Mouse (Mus musculus): ENCODE measurements around the gene Kansl1l. TPM values are rescaled to one million over a fixed set of nuclear protein-coding genes. Genes with fewer than 3 reads are reported as not detected.
"Not testable (repeated sequence)": the region's sequence is repeated elsewhere in the genome, so short reads cannot be mapped to it uniquely, and the experiment has no call there.

Gene Kansl1l
- total RNA-seq, 2 experiments from 2014 or later, result 23.2 to 23.8 TPM

- no peak overlapping the region for H3K27ac ChIP-seq
- intact Hi-C loops (cut with DNase I), result loop anchor here (10.0 kb wide), 1 partner anchor 330 kb away; the partner anchor contains the start of gene Lancl1
- TF ChIP-seq CTCF (IDR thresholded peaks at IDR 0.05), result no peak
- no peak overlapping the region for H3K4me3 ChIP-seq
- DNase-seq, result no peak
Measured at GRCm38 (mm10) chr1:66704523-66704922, 112.8 kb downstream of the Kansl1l start.

- Histone ChIP-seq H3K27ac (no peak overlapping the region), H3K4me3 (no peak overlapping the region)
- TF ChIP-seq CTCF (IDR thresholded peaks at IDR 0.05), result no peak
- intact Hi-C loops (cut with DNase I), result loop anchor here (10.0 kb wide), 1 partner anchor 332 kb away; the partner anchor contains the start of gene Lancl1
- no peak for DNase-seq
Measured at GRCm38 (mm10) chr1:66702623-66703345, 114.6 kb downstream of the Kansl1l start.

- no peak for TF ChIP-seq CTCF (IDR thresholded peaks at IDR 0.05)
- Histone ChIP-seq H3K27ac (peak overlapping the region; percentile 90), H3K4me3 (peak overlapping the region; percentile 87)
- intact Hi-C loops (cut with DNase I), result loop anchor here (2.0 to 10.0 kb wide), 2 partner anchors 115 to 333 kb away; partner anchors contain the start of genes Kansl1l and Lancl1
- no peak for DNase-seq
Measured at GRCm38 (mm10) chr1:66701576-66701940, 115.8 kb downstream of the Kansl1l start.

GRCm38 (mm10) chr1:66700693-66701575 lies 116.4 kb downstream of the Kansl1l start, which contains the start of gene Rpe:
Rpe (plus strand) TSS chr1:66700831.
- Histone ChIP-seq H3K4me3 (peak within 1 kb of the TSS; percentile 87), H3K27ac (peak within 1 kb of the TSS; percentile 90)
- no peak for TF ChIP-seq CTCF (IDR thresholded peaks at IDR 0.05)
- DNase-seq, result peak; percentile 97
- intact Hi-C loops (cut with DNase I), result loop anchor here (2.0 to 10.0 kb wide), 2 partner anchors 116 to 334 kb away; partner anchors contain the start of genes Kansl1l and Lancl1

- intact Hi-C loops (cut with DNase I), result loop anchor here (2.0 to 10.0 kb wide), 2 partner anchors 117 to 335 kb away; partner anchors contain the start of genes Kansl1l and Lancl1
- TF ChIP-seq CTCF (IDR thresholded peaks at IDR 0.05), result no peak
- DNase-seq, result no peak
- peak overlapping the region; percentile 90 for H3K27ac ChIP-seq
- peak overlapping the region; percentile 87 for H3K4me3 ChIP-seq
Measured at GRCm38 (mm10) chr1:66700149-66700692, 117.1 kb downstream of the Kansl1l start.

GRCm38 (mm10) chr1:66699630-66700029 lies 117.7 kb downstream of the Kansl1l start:
- H3K27ac ChIP-seq, H3K4me3 ChIP-seq, DNase-seq: not testable (repeated sequence)
- intact Hi-C loops (cut with DNase I), result loop anchor here (2.0 to 10.0 kb wide), 2 partner anchors 117 to 335 kb away; partner anchors contain the start of genes Kansl1l and Lancl1

- H3K4me3 ChIP-seq, result no peak overlapping the region
- no peak for DNase-seq
Measured at GRCm38 (mm10) chr1:66695296-66695695, 122.1 kb downstream of the Kansl1l start.

GRCm38 (mm10) chr1:66694266-66694665 lies 123.1 kb downstream of the Kansl1l start:
- intact Hi-C loops (cut with DNase I), result no loop called here
- no peak for TF ChIP-seq CTCF (IDR thresholded peaks at IDR 0.05)
- Histone ChIP-seq H3K4me3 (no peak overlapping the region), H3K27ac (no peak overlapping the region)
- no peak for DNase-seq

More at GRCm38 (mm10) chr1:66695296-66695695, 122.1 kb downstream of the Kansl1l start:
- intact Hi-C loops (cut with DNase I), result no loop called here
- H3K27ac ChIP-seq, result no peak overlapping the region
- no peak for TF ChIP-seq CTCF (IDR thresholded peaks at IDR 0.05)

GRCm38 (mm10) chr1:66692780-66693392 lies 124.5 kb downstream of the Kansl1l start:
- DNase-seq, result no peak
- Histone ChIP-seq H3K27ac (no peak overlapping the region), H3K4me3 (no peak overlapping the region)
- intact Hi-C loops (cut with DNase I), result no loop called here
- TF ChIP-seq CTCF (IDR thresholded peaks at IDR 0.05), result no peak

- intact Hi-C loops (cut with DNase I), result no loop called here
- Histone ChIP-seq H3K4me3 (no peak overlapping the region), H3K27ac (no peak overlapping the region)
- DNase-seq, result no peak
- no peak for TF ChIP-seq CTCF (IDR thresholded peaks at IDR 0.05)
Measured at GRCm38 (mm10) chr1:66692308-66692707, 125.1 kb downstream of the Kansl1l start.

GRCm38 (mm10) chr1:66691772-66692171 lies 125.6 kb downstream of the Kansl1l start:
- intact Hi-C loops (cut with DNase I), result no loop called here
- no peak for TF ChIP-seq CTCF (IDR thresholded peaks at IDR 0.05)
- no peak overlapping the region for H3K4me3 ChIP-seq
- DNase-seq, result no peak
- no peak overlapping the region for H3K27ac ChIP-seq

GRCm38 (mm10) chr1:66682974-66683373 lies 134.4 kb downstream of the Kansl1l start:
- no peak for TF ChIP-seq CTCF (IDR thresholded peaks at IDR 0.05)
- intact Hi-C loops (cut with DNase I), result no loop called here
- no peak for DNase-seq

More at GRCm38 (mm10) chr1:66682974-66683373, 134.4 kb downstream of the Kansl1l start:
- Histone ChIP-seq H3K4me3 (no peak overlapping the region), H3K27ac (no peak overlapping the region)
